Comparison of ENCODE assay signal across 16 mouse cellular contexts in genomic region chr11:84585626-84586025, GRCm38 (mm10).
DNase-seq lines count a peak whose midpoint lies in the region; ATAC-seq and TF ChIP-seq lines count a peak whose summit lies in the region.
"Had no signal": no experiment of that assay in that cellular context is flagged by ENCODE, and none has a peak within 500 bp of the region (broad histone marks: within the 10 kb centered on the region; RNA-seq: fewer than 3 reads in every experiment).

No protein-coding gene starts in this region.

- TF ChIP-seq CTCF in CH12.LX (conservative IDR thresholded peaks at IDR 0.05 in 1 of 2, IDR thresholded peaks at IDR 0.05 in 1 of 2; ENCODE audit: low read depth in 2 of 2, low read length in 2 of 2) (peak in 1 of 2 experiments; percentile 18; a peak in 1 of 4 replicates), ES-Bruce4 (IDR thresholded peaks at IDR 0.05; ENCODE audit: low read depth, low read length) (peak; percentile 30)

- no peak overlapping the region for H3K9ac ChIP-seq in hindbrain, embryonic 14.5 days
- H3K9ac ChIP-seq in CH12.LX (ENCODE audit: insufficient read depth, low read depth) (no peak overlapping the region), ES-Bruce4 (ENCODE audit: low read depth, poor library complexity, severe bottlenecking) (no peak overlapping the region)
- no peak overlapping the region for H3K9ac ChIP-seq in hindbrain, embryonic 15.5 days
- H3K9ac ChIP-seq: embryonic facial prominence, embryonic 15.5 days; lung, embryonic 14.5 days had no signal

- no peaks in the 10 kb centered on the region for H3K36me3 ChIP-seq in hindbrain, embryonic 10.5 days
- no peaks in the 10 kb centered on the region for H3K36me3 ChIP-seq in hindbrain, embryonic 14.5 days (replicated peaks; ENCODE audit: control insufficient read depth, insufficient read depth)
- H3K36me3 ChIP-seq in CH12.LX (replicated peaks in 1 of 2; ENCODE audit: control insufficient read depth in 1 of 2, insufficient read depth in 1 of 2, low read length in 1 of 2) (no peaks in the 10 kb centered on the region), ES-Bruce4 (ENCODE audit: control insufficient read depth, insufficient read depth, low read length, poor library complexity, severe bottlenecking) (no peaks in the 10 kb centered on the region)
- no peaks in the 10 kb centered on the region for H3K36me3 ChIP-seq in hindbrain, embryonic 15.5 days
- H3K36me3 ChIP-seq: embryonic facial prominence, embryonic 15.5 days had no signal

- peaks cover 36% of the 10 kb centered on the region for H3K4me1 ChIP-seq in hindbrain, embryonic 10.5 days (replicated peaks)
- H3K4me1 ChIP-seq in hindbrain, embryonic 14.5 days (replicated peaks; ENCODE audit: control insufficient read depth, insufficient read depth, low read length), result peaks cover 6% of the 10 kb centered on the region; the same call in 1 of the 2 replicates
- H3K4me1 ChIP-seq in CH12.LX (ENCODE audit: control insufficient read depth in 1 of 2, insufficient read depth in 2 of 2), result peaks cover 5 to 11% of the 10 kb centered on the region in 2 experiments; a peak in 3 of 4 replicates
- H3K4me1 ChIP-seq in ES-Bruce4 (ENCODE audit: control insufficient read depth, insufficient read depth, low read length), result peaks cover 9% of the 10 kb centered on the region
- H3K4me1 ChIP-seq in hindbrain, embryonic 15.5 days (replicated peaks), result peaks cover 15% of the 10 kb centered on the region
- H3K4me1 ChIP-seq: embryonic facial prominence, embryonic 15.5 days had no signal

- dilution Hi-C loops in CH12.LX (cut with MboI; ENCODE audit: extremely low pct_ligation_motif_present, extremely low pct_unique_long_range_greater_than_20kb, low sequenced_read_pairs), result no loop called here

- H3K9me3 ChIP-seq in hindbrain, embryonic 10.5 days, result no peaks in the 10 kb centered on the region
- no peaks in the 10 kb centered on the region for H3K9me3 ChIP-seq in hindbrain, embryonic 14.5 days (ENCODE audit: control insufficient read depth, low read length)
- H3K9me3 ChIP-seq in CH12.LX (replicated peaks; ENCODE audit: low read length), result no peaks in the 10 kb centered on the region
- H3K9me3 ChIP-seq in ES-Bruce4 (replicated peaks; ENCODE audit: control insufficient read depth, insufficient read depth, low read length, poor library complexity, severe bottlenecking), result no peaks in the 10 kb centered on the region
- no peaks in the 10 kb centered on the region for H3K9me3 ChIP-seq in hindbrain, embryonic 15.5 days
- H3K9me3 ChIP-seq: embryonic facial prominence, embryonic 15.5 days had no signal

- H3K4me2 ChIP-seq in hindbrain, embryonic 14.5 days (replicated peaks), result no peak overlapping the region
- H3K4me2 ChIP-seq in CH12.LX (ENCODE audit: insufficient read depth, low read depth, poor library complexity, severe bottlenecking), result no peak overlapping the region
- no peak overlapping the region for H3K4me2 ChIP-seq in hindbrain, embryonic 15.5 days
- H3K4me2 ChIP-seq: embryonic facial prominence, embryonic 15.5 days; lung, embryonic 14.5 days had no signal

- peak overlapping the region; percentile 77 for H3K27ac ChIP-seq in hindbrain, embryonic 10.5 days
- H3K27ac ChIP-seq in hindbrain, embryonic 14.5 days, result no peak overlapping the region
- H3K27ac ChIP-seq in CH12.LX (ENCODE audit: insufficient read depth, low read depth) (no peak overlapping the region), ES-Bruce4 (ENCODE audit: insufficient read depth, low read length) (no peak overlapping the region)
- no peak overlapping the region for H3K27ac ChIP-seq in hindbrain, embryonic 15.5 days (replicated peaks)
- H3K27ac ChIP-seq: embryonic facial prominence, embryonic 15.5 days; macrophage had no signal

- DNase-seq in hindbrain, embryonic 10.5 days (ENCODE audit: low spot score), result peak; percentile 72
- DNase-seq in hindbrain, embryonic 14.5 days (ENCODE audit: low spot score), result no peak
- no peak for DNase-seq in CH12.LX (ENCODE audit: extremely low read depth)
- DNase-seq in right cerebral cortex, adult 18-20 months, result no peak
- no peak for DNase-seq in right cerebral cortex, adult 2 months (ENCODE audit: low spot score in 2 of 2)
- DNase-seq: gastrocnemius, postnatal 25 days; heart, postnatal 36 days; kidney, postnatal 14 days; lung, embryonic 14.5 days had no signal

- H3K79me2 ChIP-seq in CH12.LX (replicated peaks; ENCODE audit: control insufficient read depth, extremely low read depth, insufficient read depth, poor library complexity, severe bottlenecking), result no peaks in the 10 kb centered on the region

- peaks cover 75% of the 10 kb centered on the region for H3K27me3 ChIP-seq in hindbrain, embryonic 10.5 days (ENCODE audit: insufficient read depth, poor library complexity, severe bottlenecking)
- H3K27me3 ChIP-seq in hindbrain, embryonic 14.5 days (ENCODE audit: control insufficient read depth, insufficient read depth, low read length), result no peaks in the 10 kb centered on the region
- H3K27me3 ChIP-seq in CH12.LX (replicated peaks) (peaks cover 88% of the 10 kb centered on the region), ES-Bruce4 (ENCODE audit: control insufficient read depth, insufficient read depth, low read length, poor library complexity, severe bottlenecking) (no peaks in the 10 kb centered on the region)
- H3K27me3 ChIP-seq in hindbrain, embryonic 15.5 days, result no peaks in the 10 kb centered on the region

- TF ChIP-seq RAD21 in CH12.LX (IDR thresholded peaks at IDR 0.05; ENCODE audit: low read depth, low read length), result no peak; the same call in 1 of the 2 replicates

- no peak for TF ChIP-seq EP300 in CH12.LX (IDR thresholded peaks at IDR 0.05; ENCODE audit: low read length)
- TF ChIP-seq EP300 in ES-Bruce4 (IDR thresholded peaks at IDR 0.05; ENCODE audit: insufficient read depth, low read depth, low read length), result peak; percentile 55; the same call in 1 of the 2 replicates

- no peak overlapping the region for H3K4me3 ChIP-seq in hindbrain, embryonic 10.5 days
- no peak overlapping the region for H3K4me3 ChIP-seq in hindbrain, embryonic 14.5 days (replicated peaks; ENCODE audit: low read length)
- no peak overlapping the region for H3K4me3 ChIP-seq in CH12.LX (replicated peaks in 1 of 3; ENCODE audit: low read depth in 2 of 3, low read length in 2 of 3, poor library complexity in 1 of 3)
- H3K4me3 ChIP-seq in ES-Bruce4 (ENCODE audit: low read depth, low read length), result no peak overlapping the region
- no peak overlapping the region for H3K4me3 ChIP-seq in hindbrain, embryonic 15.5 days
- H3K4me3 ChIP-seq: embryonic facial prominence, embryonic 15.5 days; myocyte had no signal

- 9% methylated on average over 3 of the region's 3 CpGs for WGBS in hindbrain, embryonic 10.5 days
- 16% methylated on average over 3 of the region's 3 CpGs for WGBS in hindbrain, embryonic 14.5 days
- WGBS in hindbrain, embryonic 15.5 days, result 13% methylated on average over 3 of the region's 3 CpGs

- no peak for ATAC-seq in hindbrain, embryonic 14.5 days (ENCODE audit: low FRiP score)
- ATAC-seq in hindbrain, embryonic 15.5 days (ENCODE audit: low FRiP score, low read depth), result 0 out of 2 replicates have a peak, but pooled peaks have one; percentile 38
- ATAC-seq: CD4-positive, CD25-positive, alpha-beta regulatory T cell, adult 4 months; intestine, postnatal 0 days had no signal

- in situ Hi-C loops in CH12.LX (cut with MboI; ENCODE audit: low pct_ligation_motif_present, low pct_unique_long_range_greater_than_20kb, low sequenced_read_pairs), result no loop called here

- TF ChIP-seq POLR2A in CH12.LX (IDR thresholded peaks at IDR 0.05; ENCODE audit: low read depth, low read length), result no peak
- TF ChIP-seq POLR2A in ES-Bruce4 (IDR thresholded peaks at IDR 0.05; ENCODE audit: insufficient read depth, low read length), result no peak

TF ChIP-seq in CH12.LX, 34 proteins besides CTCF, POLR2A, EP300 and RAD21:
- TF ChIP-seq ETS1 (conservative IDR thresholded peaks at IDR 0.05; ENCODE audit: low read depth, low read length), result 0 out of 2 replicates have a peak, but pooled peaks have one; percentile 23
- TF ChIP-seq TCF12 (IDR thresholded peaks at IDR 0.05; ENCODE audit: low read depth, low read length), result no peak
